Mouse (Mus musculus) kidney, adult 9 months (tissue): ENCODE measurements around the gene 1700057G04Rik.

Experiments
- DNase-seq: peaks from one replicate; pipeline ENCODE4 v3.0.0; 2022

1700057G04Rik gene

GRCm38 (mm10) chr9:92309077-92309476 lies at the start of gene 1700057G04Rik:
Gene 1700057G04Rik (plus strand): TSS chr9:92309377.
- no peak for DNase-seq

- no peak for DNase-seq
Observed at GRCm38 (mm10) chr9:92260481-92261159, 48.6 kb upstream of the 1700057G04Rik start.

- DNase-seq = no peak
Observed at GRCm38 (mm10) chr9:92265719-92266118, 43.5 kb upstream of the 1700057G04Rik start.

- peak; percentile 69 for DNase-seq
Observed at GRCm38 (mm10) chr9:92266558-92267171, 42.5 kb upstream of the 1700057G04Rik start.

- DNase-seq = no peak
Observed at GRCm38 (mm10) chr9:92267732-92268131, 41.4 kb upstream of the 1700057G04Rik start.

GRCm38 (mm10) chr9:92269829-92270404 lies 39.3 kb upstream of the 1700057G04Rik start:
- DNase-seq = no peak

GRCm38 (mm10) chr9:92270927-92271326 lies 38.2 kb upstream of the 1700057G04Rik start:
- peak; percentile 98 for DNase-seq

- peak; percentile 86 for DNase-seq
Observed at GRCm38 (mm10) chr9:92272650-92273049, 36.5 kb upstream of the 1700057G04Rik start.

GRCm38 (mm10) chr9:92273271-92273670 lies 35.9 kb upstream of the 1700057G04Rik start:
- DNase-seq = peak; percentile 70

GRCm38 (mm10) chr9:92273956-92274762 lies 35.0 kb upstream of the 1700057G04Rik start:
- peak; percentile 94 for DNase-seq

- peak; percentile 96 for DNase-seq
Observed at GRCm38 (mm10) chr9:92275486-92276207, 33.5 kb upstream of the 1700057G04Rik start, which contains the start of gene Plscr2. Gene Plscr2 (plus strand): TSS chr9:92275602.

- DNase-seq = peak; percentile 86
Observed at GRCm38 (mm10) chr9:92276360-92276759, 32.8 kb upstream of the 1700057G04Rik start.

- DNase-seq = no peak
Observed at GRCm38 (mm10) chr9:92280048-92280447, 29.1 kb upstream of the 1700057G04Rik start.

- no peak for DNase-seq
Observed at GRCm38 (mm10) chr9:92282563-92283171, 26.5 kb upstream of the 1700057G04Rik start.

GRCm38 (mm10) chr9:92289675-92290074 lies 19.5 kb upstream of the 1700057G04Rik start:
- DNase-seq = no peak

GRCm38 (mm10) chr9:92292169-92292568 lies 17.0 kb upstream of the 1700057G04Rik start:
- DNase-seq = peak; percentile 52

GRCm38 (mm10) chr9:92292922-92293321 lies 16.3 kb upstream of the 1700057G04Rik start:
- DNase-seq = no peak

- no peak for DNase-seq
Observed at GRCm38 (mm10) chr9:92293560-92294548, 15.3 kb upstream of the 1700057G04Rik start.

- DNase-seq = no peak
Observed at GRCm38 (mm10) chr9:92298288-92298687, 10.9 kb upstream of the 1700057G04Rik start.

GRCm38 (mm10) chr9:92301213-92301612 lies 8.0 kb upstream of the 1700057G04Rik start:
- DNase-seq = no peak

- no peak for DNase-seq
Observed at GRCm38 (mm10) chr9:92305075-92305474, 4.1 kb upstream of the 1700057G04Rik start.
